Mouse (Mus musculus) cerebellum, postnatal 10 days (tissue): ENCODE results near the gene Slc44a1.

Experiments used
- DNase-seq, 2 experiments: peaks; one replicate each; pipeline ENCODE4 v3.0.0; 2021; ENCODE audit warnings: mixed read lengths in 2 of 2

The Slc44a1 gene

GRCm38 (mm10) chr4:53539929-53540328 lies 99.7 kb downstream of the Slc44a1 start:
- DNase-seq: no peak

- no peak for DNase-seq
Observed at GRCm38 (mm10) chr4:53543421-53543820, 103.2 kb downstream of the Slc44a1 start.

- DNase-seq: no peak
Observed at GRCm38 (mm10) chr4:53544889-53545288, 104.7 kb downstream of the Slc44a1 start.

- DNase-seq: no peak
Observed at GRCm38 (mm10) chr4:53547381-53547780, 107.2 kb downstream of the Slc44a1 start.

- peak; percentile 31 to 32 for DNase-seq
Observed at GRCm38 (mm10) chr4:53549375-53549774, 109.2 kb downstream of the Slc44a1 start.

GRCm38 (mm10) chr4:53564618-53565017 lies 124.4 kb downstream of the Slc44a1 start:
- DNase-seq: no peak

- no peak for DNase-seq
Observed at GRCm38 (mm10) chr4:53567065-53567464, 126.9 kb downstream of the Slc44a1 start.

- no peak for DNase-seq
Observed at GRCm38 (mm10) chr4:53575558-53575957, 135.3 kb downstream of the Slc44a1 start.

GRCm38 (mm10) chr4:53587676-53588075 lies 147.5 kb downstream of the Slc44a1 start:
- no peak for DNase-seq

GRCm38 (mm10) chr4:53588936-53589335 lies 148.7 kb downstream of the Slc44a1 start:
- DNase-seq: no peak

GRCm38 (mm10) chr4:53589466-53589865 lies 149.3 kb downstream of the Slc44a1 start:
- no peak for DNase-seq

GRCm38 (mm10) chr4:53590163-53590562 lies 149.9 kb downstream of the Slc44a1 start:
- peak; percentile 43 to 49 for DNase-seq

- no peak for DNase-seq
Observed at GRCm38 (mm10) chr4:53590691-53591447, 150.7 kb downstream of the Slc44a1 start.

- DNase-seq: no peak
Observed at GRCm38 (mm10) chr4:53591536-53591935, 151.3 kb downstream of the Slc44a1 start.

- DNase-seq: no peak
Observed at GRCm38 (mm10) chr4:53591941-53592340, 151.7 kb downstream of the Slc44a1 start.

- DNase-seq: no peak
Observed at GRCm38 (mm10) chr4:53592386-53592785, 152.2 kb downstream of the Slc44a1 start.

- DNase-seq: peak; percentile 78 to 83
Observed at GRCm38 (mm10) chr4:53594204-53594603, 154.0 kb downstream of the Slc44a1 start.

- DNase-seq: no peak
Observed at GRCm38 (mm10) chr4:53595246-53596062, 155.2 kb downstream of the Slc44a1 start.

- DNase-seq: no peak
Observed at GRCm38 (mm10) chr4:53596063-53596895, 156.1 kb downstream of the Slc44a1 start.

GRCm38 (mm10) chr4:53600462-53600861 lies 160.2 kb downstream of the Slc44a1 start:
- peak; percentile 39 to 59 for DNase-seq

- no peak for DNase-seq
Observed at GRCm38 (mm10) chr4:53614576-53615225, 174.5 kb downstream of the Slc44a1 start.

- DNase-seq: no peak
Observed at GRCm38 (mm10) chr4:53617968-53618367, 177.8 kb downstream of the Slc44a1 start.
